Comparison of ENCODE assay signal across 7 mouse cellular contexts in the genomic region with DNA sequence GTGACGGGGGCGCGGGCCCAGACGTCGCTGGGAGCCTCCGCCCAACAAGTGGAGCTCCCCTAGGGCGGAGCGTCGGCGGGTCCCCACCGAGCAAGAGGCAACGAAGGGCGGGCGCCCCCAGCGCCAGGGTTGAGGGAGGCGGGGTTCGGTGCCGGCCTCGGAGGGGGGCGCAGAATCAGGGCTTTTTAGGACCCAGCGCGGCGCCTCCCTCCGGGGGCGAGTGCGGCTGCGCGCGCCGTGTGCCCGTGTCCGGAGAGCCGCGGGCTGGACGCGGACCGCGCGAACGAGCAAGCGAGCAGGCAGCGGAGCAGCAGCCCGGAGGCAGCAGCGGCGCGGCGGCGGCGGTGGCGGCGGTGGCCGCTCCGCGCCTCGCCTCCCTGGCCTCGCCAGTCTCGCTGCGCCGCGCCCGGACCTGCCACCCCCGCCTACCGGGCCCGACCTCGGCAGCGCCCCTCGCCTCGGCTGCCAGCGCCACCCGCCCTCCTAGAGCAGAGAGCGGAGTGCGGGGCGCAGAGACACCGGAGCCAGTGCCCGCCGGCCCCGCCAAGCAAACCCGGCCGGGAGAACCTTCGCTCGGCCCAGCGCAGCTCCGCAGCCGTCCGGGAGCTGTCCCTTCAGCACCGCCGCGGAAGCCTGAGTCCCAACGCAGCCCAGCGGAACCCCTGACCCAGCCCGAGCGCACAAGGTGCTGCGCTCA. TPM values are rescaled to one million over a fixed set of nuclear protein-coding genes. Genes with fewer than 3 reads are reported as not detected.
A peak's percentile ranks its signal among the peaks of the same experiment; 100 is the strongest.
DNase-seq lines count a peak whose midpoint lies in the region; ATAC-seq and TF ChIP-seq lines count a peak whose summit lies in the region.

A gene (plus strand): TSS at position 267 of the 697 bp plus-strand sequence.

- no peaks in the 10 kb centered on the region for H3K36me3 ChIP-seq in embryonic facial prominence, embryonic 13.5 days
- H3K36me3 ChIP-seq in heart, embryonic 12.5 days, result no peaks in the 10 kb centered on the region
- no peaks in the 10 kb centered on the region for H3K36me3 ChIP-seq in kidney, embryonic 14.5 days (ENCODE audit: control insufficient read depth, insufficient read depth, low read length)
- no peaks in the 10 kb centered on the region for H3K36me3 ChIP-seq in myocyte (ENCODE audit: control insufficient read depth, insufficient read depth)
- no peaks in the 10 kb centered on the region for H3K36me3 ChIP-seq in splenic B cell, adult 2 months (ENCODE audit: control insufficient read depth, insufficient read depth, low read length, poor library complexity, severe bottlenecking)

- peak; percentile 75 for ATAC-seq in embryonic facial prominence, embryonic 13.5 days (ENCODE audit: insufficient number of reproducible peaks, insufficient read depth, low FRiP score, low TSS enrichment, low read depth)
- ATAC-seq in heart, embryonic 12.5 days (ENCODE audit: insufficient number of reproducible peaks, low FRiP score), result peak; percentile 71
- peak; percentile 90 for ATAC-seq in kidney, embryonic 14.5 days (ENCODE audit: low FRiP score, low TSS enrichment)

- no peaks in the 10 kb centered on the region for H3K9me3 ChIP-seq in embryonic facial prominence, embryonic 13.5 days
- no peaks in the 10 kb centered on the region for H3K9me3 ChIP-seq in heart, embryonic 12.5 days (replicated peaks)
- no peaks in the 10 kb centered on the region for H3K9me3 ChIP-seq in kidney, embryonic 14.5 days (ENCODE audit: control insufficient read depth, low read length)

- H3K27ac ChIP-seq in bone marrow, adult 2 months (ENCODE audit: control insufficient read depth, insufficient read depth, low read depth, low read length, poor library complexity), result peak within 1 kb of the TSS; percentile 13; the same call in 1 of the 2 replicates
- no peak within 1 kb of the TSS for H3K27ac ChIP-seq in embryonic facial prominence, embryonic 13.5 days
- no peak within 1 kb of the TSS for H3K27ac ChIP-seq in heart, embryonic 12.5 days (ENCODE audit: poor library complexity, severe bottlenecking)
- H3K27ac ChIP-seq in kidney, embryonic 14.5 days (ENCODE audit: low read depth, low read length), result no peak within 1 kb of the TSS

- H3K4me1 ChIP-seq in bone marrow, adult 2 months (ENCODE audit: control insufficient read depth, insufficient read depth, low read length), result peaks cover 4% of the 10 kb centered on the region; the same call in 1 of the 2 replicates
- H3K4me1 ChIP-seq in embryonic facial prominence, embryonic 13.5 days, result peaks cover 22% of the 10 kb centered on the region
- peaks cover 17% of the 10 kb centered on the region for H3K4me1 ChIP-seq in heart, embryonic 12.5 days (replicated peaks)
- peaks cover 13% of the 10 kb centered on the region for H3K4me1 ChIP-seq in kidney, embryonic 14.5 days (ENCODE audit: control insufficient read depth, insufficient read depth, low read length)

- H3K9ac ChIP-seq in embryonic facial prominence, embryonic 13.5 days, result peak within 1 kb of the TSS; percentile 28; the same call in 1 of the 2 replicates
- H3K9ac ChIP-seq in heart, embryonic 12.5 days, result 0 out of 2 replicates have a peak within 1 kb of the TSS, but pooled peaks have one; percentile 6
- peak within 1 kb of the TSS; percentile 37 for H3K9ac ChIP-seq in kidney, embryonic 14.5 days (ENCODE audit: low read depth, low read length)

- peak; percentile 69 for DNase-seq in liver
- DNase-seq in splenic B cell, adult 2 months (ENCODE audit: low read depth, low spot score), result peak; percentile 86

- no peak for TF ChIP-seq CTCF in bone marrow, adult 2 months (IDR thresholded peaks at IDR 0.05; ENCODE audit: control insufficient read depth, insufficient read depth, low read length)

- H3K4me3 ChIP-seq in bone marrow, adult 2 months (replicated peaks; ENCODE audit: control insufficient read depth, low read depth, low read length), result no peak within 1 kb of the TSS
- H3K4me3 ChIP-seq in embryonic facial prominence, embryonic 13.5 days, result peak within 1 kb of the TSS; percentile 50
- H3K4me3 ChIP-seq in heart, embryonic 12.5 days, result peak within 1 kb of the TSS; percentile 56
- H3K4me3 ChIP-seq in kidney, embryonic 14.5 days (ENCODE audit: low read length), result peak within 1 kb of the TSS; percentile 48
- no peak within 1 kb of the TSS for H3K4me3 ChIP-seq in myocyte

- H3K79me2 ChIP-seq in myocyte (ENCODE audit: control insufficient read depth, insufficient read depth), result no peaks in the 10 kb centered on the region

- H3ac ChIP-seq in myocyte (ENCODE audit: control insufficient read depth, insufficient read length), result no peak within 1 kb of the TSS

- peak within 1 kb of the TSS; percentile 90 for H3K4me2 ChIP-seq in embryonic facial prominence, embryonic 13.5 days
- H3K4me2 ChIP-seq in heart, embryonic 12.5 days, result peak within 1 kb of the TSS; percentile 96
- peak within 1 kb of the TSS; percentile 98 for H3K4me2 ChIP-seq in kidney, embryonic 14.5 days (replicated peaks; ENCODE audit: low read depth, low read length)
- no peak within 1 kb of the TSS for H3K4me2 ChIP-seq in myocyte (ENCODE audit: low read depth)

- H3K27me3 ChIP-seq in embryonic facial prominence, embryonic 13.5 days, result peaks cover 84% of the 10 kb centered on the region
- peaks cover 87% of the 10 kb centered on the region for H3K27me3 ChIP-seq in heart, embryonic 12.5 days (replicated peaks)
- H3K27me3 ChIP-seq in kidney, embryonic 14.5 days (ENCODE audit: control insufficient read depth, insufficient read depth, low read length), result peaks cover 63% of the 10 kb centered on the region
- peaks cover 65% of the 10 kb centered on the region for H3K27me3 ChIP-seq in myocyte (ENCODE audit: control insufficient read depth, insufficient read depth, insufficient read length)
- H3K27me3 ChIP-seq in splenic B cell, adult 2 months (ENCODE audit: control insufficient read depth, insufficient read depth, low read length, poor library complexity, severe bottlenecking), result no peaks in the 10 kb centered on the region

- WGBS in bone marrow, adult 2 months, result under 1% methylated on average over 93 of the region's 93 CpGs
- under 1% methylated on average over 83 of the region's 93 CpGs for WGBS in embryonic facial prominence, embryonic 13.5 days
- under 1% methylated on average over 91 of the region's 93 CpGs for WGBS in heart, embryonic 12.5 days
- under 1% methylated on average over 62 of the region's 93 CpGs for WGBS in kidney, embryonic 14.5 days

- TF ChIP-seq POLR2A in bone marrow, adult 2 months (IDR thresholded peaks at IDR 0.05; ENCODE audit: borderline replicate concordance, control insufficient read depth, low read depth, low read length), result no peak
- no peak for TF ChIP-seq POLR2A in myocyte (IDR thresholded peaks at IDR 0.05; ENCODE audit: insufficient read length, low read depth)

TF ChIP-seq in myocyte, 11 proteins besides CTCF, POLR2A, EP300 and RAD21:
- TF ChIP-seq MYOG (IDR thresholded peaks at IDR 0.05; ENCODE audit: control insufficient read depth in 1 of 3, insufficient read depth in 1 of 3, insufficient read length in 2 of 3, low read depth in 2 of 3) (peak in 1 of 3 experiments; percentile 16), REST (IDR thresholded peaks at IDR 0.05; ENCODE audit: insufficient read depth, insufficient read length) (peak; percentile 82), MAX (IDR thresholded peaks at IDR 0.05; ENCODE audit: low read depth) (no peak)

RNA-seq across cellular contexts. Expression of the gene that starts here (rescaled TPM):
- 0.25 and 0.32 TPM in 2 replicates for polyA plus RNA-seq in bone marrow, adult 2 months (2011; ENCODE audit: insufficient read depth, insufficient read length, low replicate concordance, missing spikeins)
- polyA plus RNA-seq in embryonic facial prominence, embryonic 13.5 days (2015; fragmentation: Nextera tagmentation; extraction: Ambion mirVana), result 0.34 and 0.39 TPM in 2 replicates
- 0.23 TPM in 1 of 2 replicates, not detected in the other for polyA plus RNA-seq in heart, embryonic 12.5 days (2016; fragmentation: Nextera tagmentation; extraction: Ambion mirVana)
- polyA plus RNA-seq in kidney, embryonic 14.5 days (2014; fragmentation: Nextera tagmentation; extraction: Ambion mirVana), result 0.07 TPM in 1 of 2 replicates, not detected in the other
- polyA plus RNA-seq in myocyte (2012; fragmentation: generic; extraction: Trizol), result 0.07 TPM

Comparison
In these comparisons a context has a peak if more than half of its experiments do, and no peak if none do; other contexts are left out.
1. Peak in ATAC-seq, H3K4me3 ChIP-seq, H3K9ac ChIP-seq and H3K4me2 ChIP-seq in embryonic facial prominence, embryonic 13.5 days; RNA of the gene not detected or under 1 TPM.
2. Peak in ATAC-seq, H3K4me3 ChIP-seq, H3K9ac ChIP-seq and H3K4me2 ChIP-seq in heart, embryonic 12.5 days; RNA of the gene not detected or under 1 TPM.
3. Peak in ATAC-seq, H3K4me3 ChIP-seq, H3K9ac ChIP-seq and H3K4me2 ChIP-seq in kidney, embryonic 14.5 days; RNA of the gene not detected or under 1 TPM.